Mouse (Mus musculus) right cerebral cortex, postnatal 14 days (tissue): ENCODE measurements around the gene Pus3.

Experiments used
- DNase-seq: peaks from one replicate; pipeline ENCODE4 v3.0.0; 2022

Pus3 gene

DNA sequence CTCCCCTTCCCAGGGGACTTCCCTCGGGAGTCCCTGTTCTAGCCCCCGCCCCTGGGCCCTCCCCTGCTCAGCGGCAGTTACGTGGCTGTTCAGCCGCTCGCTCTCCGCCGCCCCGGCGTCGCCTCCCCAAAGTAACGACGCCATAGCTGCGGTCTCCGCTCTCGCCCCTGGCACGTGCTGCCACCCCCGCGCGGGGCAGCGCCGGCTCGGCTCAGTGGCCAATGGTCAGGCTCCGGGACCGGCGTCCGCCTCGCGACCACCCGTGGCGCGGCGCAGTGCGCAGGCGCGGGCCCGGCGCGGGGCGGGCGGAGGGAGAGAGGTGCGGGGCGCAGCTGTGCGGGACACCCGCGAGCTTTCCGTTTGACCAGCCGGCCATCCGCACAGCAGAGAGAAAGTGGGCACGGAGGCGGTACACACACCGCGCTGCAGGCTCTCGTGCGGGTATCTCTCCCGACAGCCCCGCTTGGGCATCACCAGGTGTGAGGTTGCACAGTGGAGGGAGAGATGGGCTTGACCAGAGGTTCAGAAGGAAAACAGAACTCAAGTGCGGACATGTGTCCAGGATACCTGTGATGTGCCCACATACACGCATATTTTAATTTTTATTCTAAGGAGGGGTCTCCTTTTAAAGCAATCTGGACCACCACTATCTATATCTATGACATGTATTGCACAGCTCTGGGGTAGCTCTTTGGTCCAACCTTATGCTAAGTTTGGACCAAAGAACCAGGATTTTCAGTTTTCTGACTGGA is at the start of gene Pus3, which contains the start of gene Ddx25:
Gene Pus3 (plus strand): TSS at position 339 of the 752 bp plus-strand sequence.
Gene Ddx25 (minus strand): TSS at position 272 of the 752 bp plus-strand sequence.
- peak; percentile 79 for DNase-seq

DNA sequence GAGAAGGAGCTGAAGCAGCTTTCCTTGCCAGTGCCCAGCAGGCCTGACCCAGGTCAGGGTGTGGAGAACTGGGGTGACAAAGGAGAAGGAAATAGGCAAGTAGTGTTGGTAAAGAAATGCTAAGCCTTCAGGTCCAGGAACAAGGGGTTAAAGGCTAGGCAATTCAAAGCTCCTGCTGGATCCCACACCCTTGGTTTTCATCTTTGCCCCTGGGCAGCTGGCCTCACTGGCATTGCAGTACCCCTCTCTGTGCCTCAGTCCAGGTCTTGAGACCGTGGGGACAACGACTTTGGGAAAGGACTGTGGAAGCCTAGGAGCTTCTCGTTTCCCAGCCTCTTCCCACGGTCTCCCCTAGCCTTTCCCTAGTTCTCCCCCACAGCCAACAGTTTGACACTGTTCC is 44.5 kb upstream of the Pus3 start:
- no peak for DNase-seq

DNA sequence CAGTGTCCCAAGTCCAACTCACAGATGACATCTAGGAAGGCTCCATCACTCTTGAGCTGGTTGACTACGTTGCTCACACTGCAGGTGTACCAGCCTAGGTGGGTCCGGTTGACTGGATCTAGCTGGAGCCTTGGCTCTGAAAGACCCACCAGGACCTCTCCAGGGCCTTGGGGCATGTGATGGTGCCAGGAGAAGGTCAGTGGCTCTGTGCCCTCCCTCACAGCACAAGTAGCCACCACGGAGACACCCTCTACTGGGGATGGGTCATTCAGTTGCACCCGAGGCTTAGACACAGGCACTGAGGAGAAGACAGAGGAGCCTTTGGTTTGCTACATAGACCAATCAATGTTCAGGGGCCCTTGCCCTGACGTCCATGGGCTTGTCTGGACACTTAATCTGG is 42.2 kb upstream of the Pus3 start:
- no peak for DNase-seq

DNA sequence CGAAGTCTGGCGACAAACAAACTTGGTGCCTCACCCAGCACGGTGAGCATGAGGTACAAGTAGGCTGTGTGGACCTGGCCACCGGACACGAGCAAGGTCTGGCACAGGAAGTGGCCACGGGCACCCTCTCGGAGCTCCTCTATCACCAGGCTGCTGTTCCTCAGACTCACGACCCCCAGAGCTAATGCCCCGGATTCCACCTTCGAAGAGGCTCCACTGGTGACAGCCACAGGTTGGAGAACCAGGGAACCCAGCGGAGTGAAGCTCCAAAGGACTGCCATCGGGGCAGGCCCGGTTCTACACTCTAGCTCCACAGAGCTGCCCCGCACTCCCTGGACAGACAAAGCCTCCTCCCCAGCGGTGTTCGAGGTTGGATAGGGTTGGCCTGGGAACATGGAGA is 41.7 kb upstream of the Pus3 start:
- DNase-seq = no peak

DNA sequence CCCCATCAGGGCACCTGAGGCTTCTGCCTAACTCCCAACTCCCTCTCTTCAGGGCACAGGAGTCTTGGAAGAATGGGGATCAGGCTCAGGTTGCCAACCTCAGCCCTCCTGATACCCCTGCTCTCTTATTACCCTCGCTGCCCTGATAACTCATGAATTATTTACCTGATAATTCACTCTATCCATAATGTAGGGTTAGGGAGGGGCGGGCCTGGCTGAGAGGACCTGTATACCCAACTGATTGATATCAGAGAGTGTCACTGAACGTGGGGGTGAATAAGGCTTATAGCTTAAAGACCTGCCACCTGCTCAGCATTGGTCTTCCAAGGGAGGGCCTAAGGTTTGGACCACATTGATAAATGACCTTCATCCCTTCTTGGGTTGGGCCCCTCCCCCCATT is 40.2 kb upstream of the Pus3 start, which contains the start of gene Gm1113:
Gene Gm1113 (minus strand): TSS at position 101 of the 400 bp plus-strand sequence.
- no peak for DNase-seq

- DNase-seq = no peak
These were observed 37.6 kb upstream of the Pus3 start for GRCm38 (mm10) chr9:35520631-35521348.

DNA sequence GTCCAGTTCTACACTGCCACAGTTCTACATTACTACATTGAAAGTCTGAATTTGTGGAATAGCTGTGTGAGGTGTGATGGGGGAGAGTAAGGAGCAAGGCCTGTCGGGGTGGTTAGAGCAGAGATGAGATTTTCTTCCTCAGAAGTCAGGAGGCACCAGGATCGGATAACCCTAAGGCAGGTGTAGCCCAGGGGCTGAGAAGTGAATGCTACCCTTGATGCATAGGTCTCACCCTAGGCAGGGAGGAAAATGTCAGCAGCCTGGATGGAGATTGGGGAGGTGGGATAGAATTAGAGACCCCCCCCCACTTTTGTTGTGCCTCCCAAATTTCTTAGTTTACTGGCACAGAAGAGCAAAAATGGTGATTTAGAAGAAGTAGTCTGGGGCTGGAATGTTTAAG is 36.2 kb upstream of the Pus3 start:
- DNase-seq = no peak

DNA sequence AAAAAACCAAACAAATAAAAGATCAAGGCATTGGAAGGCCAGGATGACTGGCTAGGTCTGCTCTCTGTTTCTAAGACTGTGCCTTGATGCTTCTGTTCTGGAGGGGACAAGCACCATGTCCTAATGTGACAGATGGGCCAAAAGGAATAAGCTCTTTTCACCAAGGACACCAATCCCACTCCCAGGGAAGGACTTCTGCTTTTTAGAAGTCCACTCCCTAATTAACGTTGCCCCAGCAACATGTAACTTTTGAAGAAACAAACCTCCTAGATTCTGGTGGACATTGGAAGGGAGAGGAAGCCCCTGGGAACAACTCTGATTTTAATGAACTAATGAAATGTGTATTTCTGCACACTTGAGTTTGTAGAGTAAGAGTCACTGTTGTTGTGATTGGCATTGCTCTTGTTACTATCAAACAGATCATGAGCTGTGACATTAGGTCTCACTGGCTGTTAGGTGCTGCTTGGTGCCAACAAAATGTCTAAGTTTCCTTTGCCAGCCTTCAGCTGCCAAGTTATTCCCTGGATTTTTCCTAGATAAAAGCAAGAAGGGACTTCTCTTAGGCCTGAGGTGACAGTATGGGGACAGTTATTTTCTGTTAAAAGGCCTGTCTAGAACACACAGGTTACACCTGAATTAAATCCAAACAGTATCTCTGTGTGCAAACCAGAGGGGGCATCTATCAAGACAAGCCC is 35.4 kb upstream of the Pus3 start:
- no peak for DNase-seq

DNA sequence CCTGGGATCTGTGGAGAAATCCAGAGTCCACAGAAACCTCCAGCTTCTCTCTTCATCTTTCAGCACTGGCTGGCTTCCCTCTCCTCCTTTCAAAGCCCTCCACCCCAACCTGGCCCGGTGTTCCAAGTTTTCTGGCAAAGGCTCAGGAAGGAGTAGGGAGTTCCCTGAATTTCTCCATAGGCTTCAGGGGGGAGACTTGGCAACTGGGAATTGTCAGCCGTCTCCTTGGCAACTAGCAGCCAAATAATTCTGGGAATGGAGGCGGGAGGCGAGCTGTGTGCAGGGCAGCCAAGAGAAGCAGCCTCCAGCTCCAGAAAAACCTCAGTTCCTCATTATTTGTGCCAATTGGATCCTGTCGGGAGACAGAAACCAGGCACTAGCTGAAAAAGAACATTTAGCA is 34.9 kb upstream of the Pus3 start:
- DNase-seq = peak; percentile 28

GRCm38 (mm10) chr9:35523941-35524411 is 34.4 kb upstream of the Pus3 start:
- peak; percentile 76 for DNase-seq

GRCm38 (mm10) chr9:35529141-35529540 is 29.3 kb upstream of the Pus3 start:
- no peak for DNase-seq

- no peak for DNase-seq
These were observed 28.6 kb upstream of the Pus3 start for GRCm38 (mm10) chr9:35529796-35530195.

- DNase-seq = no peak
These were observed 25.1 kb upstream of the Pus3 start for GRCm38 (mm10) chr9:35533266-35533665.

DNA sequence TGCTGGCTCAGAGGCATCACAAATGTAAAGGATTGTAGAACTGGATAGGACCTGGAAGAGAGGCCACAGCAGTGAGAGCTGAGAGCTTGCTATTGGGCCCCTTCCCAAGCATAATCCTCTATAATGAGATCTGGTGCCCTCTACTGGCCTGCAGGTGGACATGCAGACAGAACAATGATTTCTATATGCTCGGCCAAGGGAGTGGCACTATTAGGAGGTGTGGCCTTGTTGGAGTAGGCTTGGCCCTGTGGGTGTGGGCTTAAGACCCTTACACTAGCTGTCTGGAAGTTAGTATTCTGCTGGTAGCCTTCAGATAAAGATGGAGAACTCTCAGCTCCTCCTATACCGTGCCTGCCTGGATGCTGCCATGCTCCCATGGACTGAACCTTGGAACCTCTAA is 23.3 kb upstream of the Pus3 start:
- DNase-seq = peak; percentile 38

- DNase-seq = no peak
These were observed 22.5 kb upstream of the Pus3 start for GRCm38 (mm10) chr9:35535876-35536275.

- no peak for DNase-seq
These were observed 19.2 kb upstream of the Pus3 start for GRCm38 (mm10) chr9:35539001-35539750.

GRCm38 (mm10) chr9:35541024-35541423 is 17.4 kb upstream of the Pus3 start:
- DNase-seq = no peak

GRCm38 (mm10) chr9:35541488-35541887 is 16.9 kb upstream of the Pus3 start:
- peak; percentile 90 for DNase-seq

GRCm38 (mm10) chr9:35541941-35542340 is 16.5 kb upstream of the Pus3 start:
- DNase-seq = no peak

- no peak for DNase-seq
These were observed 15.1 kb upstream of the Pus3 start for GRCm38 (mm10) chr9:35543099-35543860.

- no peak for DNase-seq
These were observed 13.7 kb upstream of the Pus3 start for GRCm38 (mm10) chr9:35544666-35545065.

DNA sequence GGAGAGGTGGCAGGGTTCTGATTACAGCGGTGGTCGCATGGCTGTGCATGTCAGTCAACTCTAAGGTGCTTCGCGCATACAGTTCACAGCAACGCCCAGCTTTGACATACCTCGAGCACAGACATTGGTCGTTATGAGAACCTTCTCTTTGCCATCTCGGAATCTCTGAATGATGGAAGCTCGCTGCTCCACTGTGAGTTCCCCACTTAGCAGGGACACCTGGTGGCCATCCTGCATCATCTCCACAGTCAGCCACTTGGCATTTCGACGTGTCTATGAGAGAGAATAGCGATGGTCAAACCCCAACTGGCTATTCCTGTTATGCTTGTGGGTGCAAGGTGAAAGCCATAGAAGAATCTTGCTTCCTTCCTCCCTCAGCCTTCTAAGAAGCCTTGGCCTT is 12.7 kb upstream of the Pus3 start:
- no peak for DNase-seq
